Mouse (Mus musculus): ENCODE results near the gene Capn11.

DNA sequence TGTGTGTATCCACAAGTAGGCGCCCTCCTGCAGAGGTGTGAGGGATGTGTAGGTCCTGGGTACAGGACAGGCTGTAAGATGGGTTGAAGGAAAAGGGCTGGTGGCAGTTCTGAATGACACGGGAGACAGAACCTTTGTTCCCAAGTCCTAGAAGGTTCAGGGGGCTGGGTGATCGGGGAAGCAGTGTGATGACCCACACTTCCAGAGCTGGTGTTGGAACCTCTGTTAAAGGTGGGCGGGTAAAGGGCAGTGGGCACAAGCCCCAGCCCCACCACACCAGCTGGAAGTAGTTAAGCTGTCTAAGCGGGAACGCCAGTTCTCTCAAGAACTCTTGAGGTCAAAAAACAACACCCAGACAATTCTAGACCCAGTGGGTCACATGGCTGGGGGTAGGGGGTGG lies 68.7 kb downstream of the Capn11 start:
- TF ChIP-seq CTCF (IDR thresholded peaks at IDR 0.05 in 2 of 3, conservative IDR thresholded peaks at IDR 0.05 in 1 of 3; ENCODE audit: control insufficient read depth in 1 of 3, insufficient read depth in 1 of 3, low read depth in 2 of 3, low read length in 3 of 3, poor library complexity in 1 of 3, severe bottlenecking in 1 of 3) = no peak
- TF ChIP-seq SMC3 (IDR thresholded peaks at IDR 0.05; ENCODE audit: low read depth, low read length) = no peak
- no peak for TF ChIP-seq MAZ (IDR thresholded peaks at IDR 0.05; ENCODE audit: low read depth, low read length)
- no peak for TF ChIP-seq KAT2A (conservative IDR thresholded peaks at IDR 0.05; ENCODE audit: low read depth, low read length)
- no peak for TF ChIP-seq POLR2A (IDR thresholded peaks at IDR 0.05; ENCODE audit: control insufficient read depth in 1 of 2, insufficient read depth in 1 of 2, low read depth in 1 of 2, low read length in 2 of 2, poor library complexity in 1 of 2)
- TF ChIP-seq EP300 (IDR thresholded peaks at IDR 0.05; ENCODE audit: low read depth in 1 of 2, low read length in 2 of 2) = no peak
- no peak for TF ChIP-seq ETS1 (IDR thresholded peaks at IDR 0.05; ENCODE audit: low read depth, low read length)
- TF ChIP-seq MAFK (IDR thresholded peaks at IDR 0.05; ENCODE audit: borderline replicate concordance, low read depth, low read length) = no peak
- TF ChIP-seq USF2 (IDR thresholded peaks at IDR 0.05; ENCODE audit: borderline replicate concordance in 1 of 2, insufficient read depth in 1 of 2, low read depth in 1 of 2, low read length in 2 of 2) = no peak
